Mouse (Mus musculus) intestine, postnatal 0 days (tissue): ENCODE measurements around the gene Adgre5. TPM values are rescaled to one million over a fixed set of nuclear protein-coding genes. Genes with fewer than 3 reads are reported as not detected.

Source experiments
- ATAC-seq: fragments of 200-750 bp; cut with Nextera tagmentation; 2 replicates; pipeline ENCODE4 v1.8.0; 2017; ENCODE audit warnings: mild to moderate bottlenecking, moderate TSS enrichment, moderate library complexity
- H3K27ac ChIP-seq: fragments of 300-500 bp; sonication (generic); 2 replicates; pipeline ENCODE4 v1.5.1; 2014; ENCODE audit warnings: mild to moderate bottlenecking, low read depth, low read length, moderate library complexity
- H3K27me3 ChIP-seq: fragments of 300-500 bp; sonication (generic); replicated peaks from 2 replicates; pipeline ENCODE4 v1.6.1; 2014; ENCODE audit warnings: low read length, mixed read lengths; ENCODE audit not compliant: control insufficient read depth, insufficient read depth
- H3K36me3 ChIP-seq: fragments of 300-500 bp; sonication (generic); 2 replicates; pipeline ENCODE4 v1.6.1; 2014; ENCODE audit warnings: mild to moderate bottlenecking, moderate library complexity; ENCODE audit not compliant: control insufficient read depth, insufficient read depth
- H3K4me1 ChIP-seq: fragments of 300-500 bp; sonication (generic); replicated peaks from 2 replicates; pipeline ENCODE4 v1.6.1; 2014; ENCODE audit warnings: antibody characterized with exemption, low read length, mixed read lengths; ENCODE audit not compliant: control insufficient read depth, insufficient read depth
- H3K4me2 ChIP-seq: fragments of 300-500 bp; sonication (generic); replicated peaks from 2 replicates; pipeline ENCODE4 v1.6.1; 2014; ENCODE audit warnings: low read depth, mild to moderate bottlenecking, moderate library complexity
- H3K4me3 ChIP-seq: fragments of 300-500 bp; sonication (generic); 2 replicates; pipeline ENCODE4 v1.5.1; 2014; ENCODE audit warnings: low read depth, low read length
- H3K9ac ChIP-seq: fragments of 300-500 bp; sonication (generic); 2 replicates; pipeline ENCODE4 v1.6.1; 2014; ENCODE audit warnings: mild to moderate bottlenecking, low read depth, low read length
- H3K9me3 ChIP-seq: fragments of 300-500 bp; sonication (generic); 2 replicates; pipeline ENCODE4 v1.6.1; 2016; ENCODE audit warnings: mixed run types; ENCODE audit not compliant: control insufficient read depth
- CTCF ChIP-seq: sonication (generic); IDR thresholded peaks from 2 replicates; pipeline ENCODE4 v1.5.1; 2016; ENCODE audit warnings: low read depth, mild to moderate bottlenecking, control low read depth, antibody characterized with exemption, moderate library complexity
- WGBS: fragments of 180-500 bp; shearing (Covaris S2); extraction: QIAGEN DNeasy Blood & Tissue Kit; methylation state at CpG from one replicate; pipeline ENCODE4 v1.1.7; 2014; 5-methylcytosine and 5-hydroxymethylcytosine counted together
- polyA plus RNA-seq: library from polyadenylated mRNA; unstranded; fragments of >200 nt; fragmentation: Nextera tagmentation; extraction: Ambion mirVana; gene quantifications from 2 replicates; pipeline ENCODE4 v1.2.1, GENCODE M21; 2015

Adgre5 gene
- polyA plus RNA-seq, 1 experiment from 2014 or later: 17.2 TPM

DNA sequence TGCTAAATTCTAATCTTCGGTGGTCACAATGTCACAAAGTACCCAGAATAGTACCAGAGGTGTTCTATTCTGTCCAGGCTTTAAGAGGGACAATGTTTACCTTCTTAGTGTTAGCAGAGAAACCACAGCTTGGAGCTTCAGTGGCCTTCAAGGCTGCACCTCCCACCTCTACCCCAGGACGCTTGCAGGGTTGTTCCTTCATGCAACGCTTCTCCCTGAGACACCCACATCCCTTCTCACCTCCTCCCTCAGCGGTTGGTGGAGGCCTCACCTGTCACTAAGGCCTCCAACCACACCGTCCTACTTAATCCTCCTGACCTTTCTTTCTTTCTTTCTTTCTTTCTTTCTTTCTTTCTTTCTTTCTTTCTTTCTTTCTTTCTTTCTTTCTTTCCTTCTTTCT is 17.2 kb upstream of the Adgre5 start:
- no peak overlapping the region for H3K4me2 ChIP-seq
- H3K9ac ChIP-seq: no peak overlapping the region
- 62% methylated on average over 5 of the region's 5 CpGs for WGBS

DNA sequence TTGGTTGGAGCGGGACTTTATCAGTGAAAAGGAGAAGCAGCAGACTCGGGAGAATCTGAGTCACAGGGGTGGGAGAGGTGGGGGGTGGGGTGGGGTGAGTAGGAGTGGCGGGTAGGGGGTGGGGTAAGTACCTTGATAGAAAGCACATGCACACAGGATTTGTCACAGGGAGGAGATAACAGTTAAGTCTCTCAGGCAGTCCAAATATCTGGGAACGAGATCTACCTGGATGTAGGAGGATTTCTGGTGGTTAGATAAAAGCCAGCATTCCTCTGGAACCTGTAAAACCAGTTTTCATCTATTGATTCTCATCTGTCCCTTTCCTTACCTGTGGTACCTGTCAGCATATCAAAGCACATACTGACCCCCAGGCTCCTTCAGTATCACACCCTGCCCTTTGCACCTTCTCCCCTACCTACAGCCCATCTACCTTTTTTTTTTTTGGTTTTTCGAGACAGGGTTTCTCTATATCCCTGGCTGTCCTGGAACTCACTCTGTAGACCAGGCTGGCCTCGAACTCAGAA is 16.0 kb upstream of the Adgre5 start:
- WGBS: 44% methylated on average over 6 of the region's 6 CpGs
- no peak overlapping the region for H3K9ac ChIP-seq
- TF ChIP-seq CTCF: no peak
- H3K9me3 ChIP-seq: no peaks in the 10 kb centered on the region
- H3K27me3 ChIP-seq: no peaks in the 10 kb centered on the region
- no peak overlapping the region for H3K27ac ChIP-seq
- no peak overlapping the region for H3K4me2 ChIP-seq
- no peak overlapping the region for H3K4me3 ChIP-seq
- ATAC-seq: no peak
- H3K36me3 ChIP-seq: no peaks in the 10 kb centered on the region
- no peaks in the 10 kb centered on the region; the same call in 1 of the 2 replicates for H3K4me1 ChIP-seq

More for the DNA sequence above, 17.2 kb upstream of the Adgre5 start:
- H3K36me3 ChIP-seq: no peaks in the 10 kb centered on the region
- H3K4me1 ChIP-seq: no peaks in the 10 kb centered on the region; the same call in 1 of the 2 replicates
- TF ChIP-seq CTCF: no peak
- no peak for ATAC-seq
- H3K4me3 ChIP-seq: no peak overlapping the region
- H3K27me3 ChIP-seq: no peaks in the 10 kb centered on the region
- no peaks in the 10 kb centered on the region for H3K9me3 ChIP-seq
- no peak overlapping the region for H3K27ac ChIP-seq

DNA sequence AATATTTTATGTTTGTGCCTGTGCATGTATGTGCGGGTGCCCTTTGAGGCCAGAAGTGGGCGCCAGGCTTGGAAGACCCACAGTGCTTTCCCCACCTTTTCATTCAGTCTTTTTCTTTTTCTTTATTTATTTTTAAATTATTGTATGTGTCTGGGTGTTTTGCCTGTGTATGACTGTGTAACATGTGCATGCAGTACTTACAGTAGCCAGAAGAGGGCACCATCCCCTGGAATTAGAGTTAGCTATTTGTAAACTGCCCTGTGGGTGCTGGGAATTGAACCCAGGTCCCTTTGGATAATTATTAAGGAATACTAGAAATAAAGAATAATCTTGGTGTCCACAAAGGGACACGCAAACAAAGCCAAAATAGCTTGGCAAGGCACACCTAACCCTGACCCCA is 15.1 kb upstream of the Adgre5 start:
- Histone ChIP-seq H3K27ac (no peak overlapping the region), H3K4me2 (no peak overlapping the region), H3K4me1 (no peaks in the 10 kb centered on the region; the same call in 1 of the 2 replicates), H3K9me3 (no peaks in the 10 kb centered on the region), H3K9ac (no peak overlapping the region), H3K36me3 (no peaks in the 10 kb centered on the region), H3K4me3 (no peak overlapping the region), H3K27me3 (no peaks in the 10 kb centered on the region)
- WGBS: 94% methylated on average over 3 of the region's 3 CpGs
- peak; percentile 52 for TF ChIP-seq CTCF
- ATAC-seq: no peak

DNA sequence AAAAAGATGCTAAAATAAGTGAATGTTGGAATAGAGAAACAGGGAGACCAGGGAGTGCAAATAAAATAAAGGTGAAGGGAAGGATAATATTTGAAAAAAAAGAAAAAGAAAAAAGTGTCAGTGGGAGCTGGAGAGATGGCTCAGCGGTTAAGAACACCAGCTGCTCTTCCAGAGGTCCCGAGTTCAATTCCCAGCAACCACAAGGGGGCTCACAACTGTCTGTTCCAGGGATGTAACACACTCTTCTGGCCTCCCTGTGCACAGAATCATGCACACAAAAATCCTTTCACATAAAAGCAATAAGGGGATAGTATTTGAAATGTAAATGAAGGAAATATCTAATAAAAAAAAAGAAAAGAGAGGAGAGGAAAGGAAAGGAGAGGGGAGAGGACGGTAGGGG is 13.0 kb upstream of the Adgre5 start:
- Histone ChIP-seq H3K4me3 (no peak overlapping the region), H3K4me1 (no peaks in the 10 kb centered on the region), H3K36me3 (no peaks in the 10 kb centered on the region), H3K9ac (no peak overlapping the region), H3K4me2 (no peak overlapping the region), H3K27ac (no peak overlapping the region), H3K9me3 (no peaks in the 10 kb centered on the region), H3K27me3 (no peaks in the 10 kb centered on the region)
- 65% methylated on average over 3 of the region's 3 CpGs for WGBS
- ATAC-seq: no peak
- peak; percentile 46 for TF ChIP-seq CTCF

DNA sequence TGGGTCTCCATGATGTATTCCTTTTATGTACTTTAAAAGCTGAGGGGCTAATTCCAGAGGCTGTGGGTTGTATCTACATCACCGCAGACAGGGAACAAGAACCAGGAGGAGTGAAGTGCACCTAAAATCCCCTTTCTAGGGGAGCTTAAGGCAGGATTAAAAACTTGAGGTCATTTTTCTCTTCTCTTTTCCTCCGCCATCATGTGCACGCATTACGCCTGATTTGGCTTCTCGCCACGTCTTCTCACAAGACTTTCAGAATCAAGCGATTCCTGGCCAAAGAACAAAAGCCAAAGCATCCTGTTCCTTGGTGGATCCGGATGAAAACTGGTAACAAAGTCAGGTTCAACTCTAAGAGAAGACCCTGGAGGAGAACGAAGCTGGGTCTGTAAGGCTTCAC is 8.1 kb upstream of the Adgre5 start:
- 68% methylated on average over 9 of the region's 9 CpGs for whole genome bisulfite sequencing
- no peak overlapping the region for H3K9ac ChIP-seq

DNA sequence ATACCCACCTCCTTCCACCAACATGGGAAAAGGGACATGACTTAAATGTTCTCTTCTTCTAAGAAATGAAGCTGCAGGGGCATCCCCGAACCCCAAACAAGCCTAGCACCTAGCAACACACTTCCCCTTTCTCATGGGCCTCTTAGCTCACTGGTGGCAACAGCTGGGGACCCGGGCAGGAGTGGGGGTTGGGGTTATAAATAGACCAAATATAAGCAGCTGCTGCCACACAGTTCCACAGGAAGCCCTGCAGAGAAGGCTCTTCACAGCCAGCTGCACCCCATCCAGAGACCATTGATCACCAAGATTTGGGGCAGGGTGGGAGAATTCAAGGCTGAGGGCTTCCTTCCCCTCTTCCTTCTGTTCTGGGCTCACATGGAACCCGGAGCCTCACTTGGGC is 7.6 kb upstream of the Adgre5 start:
- Histone ChIP-seq H3K4me3 (no peak overlapping the region), H3K36me3 (no peaks in the 10 kb centered on the region), H3K27ac (peak overlapping the region; percentile 41), H3K27me3 (peaks cover 12% of the 10 kb centered on the region), H3K9ac (no peak overlapping the region), H3K4me2 (no peak overlapping the region), H3K4me1 (no peaks in the 10 kb centered on the region), H3K9me3 (no peaks in the 10 kb centered on the region)
- no peak for TF ChIP-seq CTCF
- 44% methylated on average over 3 of the region's 3 CpGs for WGBS
- ATAC-seq: peak; percentile 31; the same call in 1 of the 2 replicates

More for the DNA sequence above, 8.1 kb upstream of the Adgre5 start:
- no peak for ATAC-seq
- Histone ChIP-seq H3K9me3 (no peaks in the 10 kb centered on the region), H3K4me1 (no peaks in the 10 kb centered on the region), H3K4me3 (no peak overlapping the region), H3K36me3 (no peaks in the 10 kb centered on the region), H3K4me2 (no peak overlapping the region), H3K27ac (no peak overlapping the region), H3K27me3 (peaks cover 12% of the 10 kb centered on the region)
- no peak for TF ChIP-seq CTCF
